28 mouse cellular contexts compared by ENCODE assay signal in the genomic region with DNA sequence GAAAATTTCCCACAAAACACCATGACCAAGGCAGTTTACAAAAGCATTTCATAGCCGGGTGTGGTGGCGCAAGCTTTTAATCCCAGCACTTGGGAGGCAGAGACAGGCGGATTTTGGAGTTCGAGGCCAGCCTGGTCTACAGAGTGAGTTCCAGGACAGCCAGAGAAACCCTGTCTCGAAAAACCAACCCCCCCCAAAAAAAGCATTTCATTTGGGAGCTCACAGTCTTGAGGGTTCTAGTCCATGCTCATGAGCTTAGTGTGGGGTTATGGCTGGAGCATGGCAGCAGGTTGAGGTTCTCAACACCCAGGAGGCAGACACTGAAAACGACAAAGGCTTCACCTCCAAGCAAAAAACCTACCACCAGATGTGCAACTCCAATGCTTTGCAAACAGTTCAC. TPM values are rescaled to one million over a fixed set of nuclear protein-coding genes. Genes with fewer than 3 reads are reported as not detected.
DNase-seq lines count a peak whose midpoint lies in the region; ATAC-seq and TF ChIP-seq lines count a peak whose summit lies in the region.
"Had no signal": no experiment of that assay in that cellular context is flagged by ENCODE, and none has a peak within 500 bp of the region (broad histone marks: within the 10 kb centered on the region; RNA-seq: fewer than 3 reads in every experiment).

No protein-coding gene starts in this region.

- no peaks in the 10 kb centered on the region for H3K9me3 ChIP-seq in liver, embryonic 12.5 days (replicated peaks)
- no peaks in the 10 kb centered on the region for H3K9me3 ChIP-seq in liver, embryonic 11.5 days (ENCODE audit: control insufficient read depth, low read length)
- H3K9me3 ChIP-seq: embryonic facial prominence, embryonic 12.5 days; embryonic facial prominence, embryonic 15.5 days; G1E; heart, embryonic 12.5 days; heart, embryonic 15.5 days had no signal

- 72% methylated on average over 6 of the region's 6 CpGs for WGBS in liver, embryonic 12.5 days (ENCODE audit: insufficient replicate concordance)
- WGBS in liver, embryonic 11.5 days = 84% methylated on average over 6 of the region's 6 CpGs

- no peak overlapping the region for H3ac ChIP-seq in myocyte (ENCODE audit: control insufficient read depth, insufficient read length)

- TF ChIP-seq POLR2A in myocyte (IDR thresholded peaks at IDR 0.05; ENCODE audit: insufficient read length, low read depth) = no peak

- H3K4me2 ChIP-seq in liver, embryonic 12.5 days = no peak overlapping the region
- no peak overlapping the region for H3K4me2 ChIP-seq in liver, embryonic 11.5 days
- H3K4me2 ChIP-seq in myocyte (ENCODE audit: low read depth) = no peak overlapping the region
- H3K4me2 ChIP-seq: embryonic facial prominence, embryonic 12.5 days; embryonic facial prominence, embryonic 15.5 days; heart, embryonic 12.5 days; heart, embryonic 15.5 days; hindbrain, embryonic 14.5 days had no signal

- no peaks in the 10 kb centered on the region for H3K27me3 ChIP-seq in liver, embryonic 12.5 days (replicated peaks)
- H3K27me3 ChIP-seq in liver, embryonic 11.5 days (replicated peaks; ENCODE audit: control insufficient read depth, insufficient read depth, low read length) = no peaks in the 10 kb centered on the region
- H3K27me3 ChIP-seq in myocyte (ENCODE audit: control insufficient read depth, insufficient read depth, insufficient read length) = no peaks in the 10 kb centered on the region
- H3K27me3 ChIP-seq: CH12.LX; embryonic facial prominence, embryonic 12.5 days; embryonic facial prominence, embryonic 15.5 days; heart, embryonic 12.5 days; heart, embryonic 15.5 days had no signal

- H3K4me1 ChIP-seq in liver, embryonic 12.5 days = no peaks in the 10 kb centered on the region
- H3K4me1 ChIP-seq in liver, embryonic 11.5 days (replicated peaks; ENCODE audit: control insufficient read depth, insufficient read depth, low read length) = no peaks in the 10 kb centered on the region
- H3K4me1 ChIP-seq: embryonic facial prominence, embryonic 12.5 days; embryonic facial prominence, embryonic 15.5 days; heart, embryonic 12.5 days; heart, embryonic 15.5 days had no signal

- H3K36me3 ChIP-seq in liver, embryonic 12.5 days = peaks cover 90% of the 10 kb centered on the region
- peaks cover 40% of the 10 kb centered on the region for H3K36me3 ChIP-seq in liver, embryonic 11.5 days (ENCODE audit: control insufficient read depth, insufficient read depth, low read length)
- H3K36me3 ChIP-seq in myocyte (ENCODE audit: control insufficient read depth, insufficient read depth) = peaks cover 60% of the 10 kb centered on the region

- DNase-seq in adrenal gland, adult 2 months = peak; percentile 2
- no peak for DNase-seq in adrenal gland, postnatal 10 days
- no peak for DNase-seq in liver, embryonic 11.5 days (ENCODE audit: low spot score)
- no peak for DNase-seq in kidney, postnatal 25 days
- no peak for DNase-seq in cerebellum, postnatal 36 days
- DNase-seq: adrenal gland, adult 8-10 months; adrenal gland, postnatal 36 days; B cell, adult 2 months; cerebellum, adult 18-20 months; cerebellum, adult 9-10 months; cerebellum, postnatal 14 days; forebrain, postnatal 0 days; gastrocnemius, adult 2 months; gastrocnemius, postnatal 14 days; heart, postnatal 10 days; heart, postnatal 4 days had no signal

- 0 out of 2 replicates have a peak overlapping the region, but pooled peaks have one; percentile 17 for H3K27ac ChIP-seq in liver, embryonic 12.5 days
- no peak overlapping the region for H3K27ac ChIP-seq in liver, embryonic 11.5 days (ENCODE audit: low read depth, low read length)
- H3K27ac ChIP-seq: embryonic facial prominence, embryonic 12.5 days; embryonic facial prominence, embryonic 15.5 days; gastrocnemius, adult 2 months; heart, embryonic 15.5 days; hindbrain, embryonic 14.5 days; hindbrain, postnatal 0 days had no signal

- no peak overlapping the region for H3K4me3 ChIP-seq in liver, embryonic 12.5 days
- no peak overlapping the region for H3K4me3 ChIP-seq in liver, embryonic 11.5 days (ENCODE audit: low read depth, low read length)
- no peak overlapping the region for H3K4me3 ChIP-seq in myocyte
- H3K4me3 ChIP-seq: embryonic facial prominence, embryonic 12.5 days; embryonic facial prominence, embryonic 15.5 days; gastrocnemius, adult 2 months; heart, embryonic 12.5 days; heart, embryonic 15.5 days had no signal

- H3K79me2 ChIP-seq in myocyte (ENCODE audit: control insufficient read depth, insufficient read depth) = no peaks in the 10 kb centered on the region

- no peak overlapping the region for H3K9ac ChIP-seq in liver, embryonic 12.5 days
- no peak overlapping the region for H3K9ac ChIP-seq in liver, embryonic 11.5 days (ENCODE audit: low read depth, low read length)
- H3K9ac ChIP-seq: embryonic facial prominence, embryonic 12.5 days; embryonic facial prominence, embryonic 15.5 days; forebrain, postnatal 0 days; heart, embryonic 12.5 days; heart, embryonic 15.5 days; hindbrain, embryonic 14.5 days had no signal

- no peak for ATAC-seq in liver, embryonic 12.5 days
- no peak for ATAC-seq in liver, embryonic 11.5 days (replicated peaks; ENCODE audit: low FRiP score)
- ATAC-seq: forebrain, embryonic 14.5 days; forebrain, postnatal 0 days; hindbrain, postnatal 0 days; inflammation-experienced regulatory T-cells, adult 6 months had no signal

TF ChIP-seq in myocyte, 11 proteins besides CTCF, POLR2A, EP300 and RAD21:
- TF ChIP-seq POLR2AphosphoS2 (IDR thresholded peaks at IDR 0.05; ENCODE audit: insufficient read length, low read depth) = peak; percentile 80
- no peak for TF ChIP-seq CEBPB (IDR thresholded peaks at IDR 0.05; ENCODE audit: insufficient read depth, poor library complexity, severe bottlenecking)

RNA-seq across cellular contexts. Expression of a gene that starts 15.4 kb away (rescaled TPM):
- 100 to 1,000 TPM; 125 to 134 TPM for total RNA-seq in adrenal gland, adult 2 months (2021)
- polyA plus RNA-seq in adrenal gland, adult 2 months (2012; rRNA removed) = 5.6 and 7.5 TPM in 2 replicates
- total RNA-seq in adrenal gland, postnatal 10 days (2021) = 100 to 1,000 TPM; 151 to 169 TPM
- polyA plus RNA-seq in liver, embryonic 12.5 days (2016; fragmentation: Nextera tagmentation; extraction: Ambion mirVana) = 225 and 229 TPM in 2 replicates
- 344 and 399 TPM in 2 replicates for polyA plus RNA-seq in liver, embryonic 11.5 days (2014; fragmentation: Nextera tagmentation; extraction: Ambion mirVana)
- 34.7 TPM for polyA plus RNA-seq in myocyte (2012; fragmentation: generic; extraction: Trizol)

RNA-seq across cellular contexts. Expression of a gene that starts 15.7 kb away (rescaled TPM):
- 100 to 1,000 TPM; 120 to 159 TPM for total RNA-seq in adrenal gland, adult 2 months (2021)
- polyA plus RNA-seq in adrenal gland, adult 2 months (2012; rRNA removed) = 9.9 and 10.7 TPM in 2 replicates
- 100 to 1,000 TPM; 110 to 152 TPM for total RNA-seq in adrenal gland, postnatal 10 days (2021)
- 96.2 and 96.4 TPM in 2 replicates for polyA plus RNA-seq in liver, embryonic 12.5 days (2016; fragmentation: Nextera tagmentation; extraction: Ambion mirVana)
- polyA plus RNA-seq in liver, embryonic 11.5 days (2014; fragmentation: Nextera tagmentation; extraction: Ambion mirVana) = 124 and 129 TPM in 2 replicates
- polyA plus RNA-seq in myocyte (2012; fragmentation: generic; extraction: Trizol) = 19.4 TPM

RNA-seq across cellular contexts. Expression of a gene that starts 36.8 kb away (rescaled TPM):
- total RNA-seq in adrenal gland, adult 2 months (2021) = 10 to 100 TPM; 21.6 to 21.7 TPM
- polyA plus RNA-seq in adrenal gland, adult 2 months (2012; rRNA removed) = 11.1 and 12.2 TPM in 2 replicates
- total RNA-seq in adrenal gland, postnatal 10 days (2021) = 10 to 100 TPM; 18.2 to 21.1 TPM
- 25.2 TPM in 2 replicates for polyA plus RNA-seq in liver, embryonic 12.5 days (2016; fragmentation: Nextera tagmentation; extraction: Ambion mirVana)
- polyA plus RNA-seq in liver, embryonic 11.5 days (2014; fragmentation: Nextera tagmentation; extraction: Ambion mirVana) = 44.0 and 45.0 TPM in 2 replicates
- 30.0 TPM for polyA plus RNA-seq in myocyte (2012; fragmentation: generic; extraction: Trizol)

RNA-seq across cellular contexts. Expression of a gene that starts 37.1 kb away (rescaled TPM):
- total RNA-seq in adrenal gland, adult 2 months (2021) = 10 to 100 TPM; 27.1 to 34.5 TPM
- 10.0 and 10.7 TPM in 2 replicates for polyA plus RNA-seq in adrenal gland, adult 2 months (2012; rRNA removed)
- 10 to 100 TPM; 29.7 to 30.1 TPM for total RNA-seq in adrenal gland, postnatal 10 days (2021)
- 34.0 and 39.9 TPM in 2 replicates for polyA plus RNA-seq in liver, embryonic 12.5 days (2016; fragmentation: Nextera tagmentation; extraction: Ambion mirVana)
- polyA plus RNA-seq in liver, embryonic 11.5 days (2014; fragmentation: Nextera tagmentation; extraction: Ambion mirVana) = 58.6 and 62.8 TPM in 2 replicates
- polyA plus RNA-seq in myocyte (2012; fragmentation: generic; extraction: Trizol) = 45.8 TPM
